Mouse (Mus musculus) limb, embryonic 14.5 days (tissue): ENCODE measurements at regions not wholly inside any gene's neighbourhood (a gene's known extent, or its start where the extent isn't known, plus 50 kb on each side); places are given as distances from the start of the nearest gene placed in this dataset.

Experiments
- ATAC-seq: fragments of 200-750 bp; cut with Nextera tagmentation; 2 replicates; pipeline ENCODE4 v1.8.0; 2017; ENCODE audit warnings: low read depth, moderate number of reproducible peaks, moderate TSS enrichment; ENCODE audit not compliant: low FRiP score
- DNase-seq: peaks from one replicate; pipeline ENCODE4 v3.0.0-alpha.2; 2015; ENCODE audit warnings: low spot score
- H3K27ac ChIP-seq: fragments of 300-500 bp; sonication (generic); replicated peaks from 2 replicates; pipeline ENCODE4 v1.5.1; 2014; ENCODE audit warnings: low read depth, mild to moderate bottlenecking, low read length, moderate library complexity, mixed read lengths
- H3K27me3 ChIP-seq: fragments of 300-500 bp; sonication (generic); 2 replicates; pipeline ENCODE4 v1.6.1; 2014; ENCODE audit warnings: low read length, mixed read lengths; ENCODE audit not compliant: control insufficient read depth, insufficient read depth
- H3K36me3 ChIP-seq: fragments of 300-500 bp; sonication (generic); 2 replicates; pipeline ENCODE4 v1.6.1; 2014; ENCODE audit warnings: mild to moderate bottlenecking, low read length, moderate library complexity, mixed read lengths; ENCODE audit not compliant: control insufficient read depth, insufficient read depth
- H3K4me1 ChIP-seq: fragments of 300-500 bp; sonication (generic); 2 replicates; pipeline ENCODE4 v1.6.1; 2014; ENCODE audit warnings: antibody characterized with exemption, low read length, mixed read lengths; ENCODE audit not compliant: control insufficient read depth, insufficient read depth
- H3K4me2 ChIP-seq: fragments of 300-500 bp; sonication (generic); replicated peaks from 2 replicates; pipeline ENCODE4 v1.6.1; 2014; ENCODE audit warnings: low read depth, mild to moderate bottlenecking, low read length, moderate library complexity; ENCODE audit not compliant: severe bottlenecking
- H3K4me3 ChIP-seq: fragments of 300-500 bp; sonication (generic); replicated peaks from 2 replicates; pipeline ENCODE4 v1.5.1; 2014; ENCODE audit warnings: low read length
- H3K9ac ChIP-seq: fragments of 300-500 bp; sonication (generic); 2 replicates; pipeline ENCODE4 v1.6.1; 2014; ENCODE audit warnings: mild to moderate bottlenecking, low read depth, low read length, moderate library complexity; ENCODE audit not compliant: severe bottlenecking
- H3K9me3 ChIP-seq: fragments of 300-500 bp; sonication (generic); 2 replicates; pipeline ENCODE4 v1.6.1; 2016; ENCODE audit warnings: low read length; ENCODE audit not compliant: control insufficient read depth
- POLR2A ChIP-seq: fragments of 200-500 bp; IDR thresholded peaks from 2 replicates; pipeline ENCODE4 v1.8.0; 2012; ENCODE audit warnings: inconsistent platforms, mild to moderate bottlenecking, moderate library complexity, borderline replicate concordance; ENCODE audit not compliant: insufficient read depth, insufficient read length; ENCODE audit errors: extremely low read depth
- WGBS: fragments of 180-500 bp; shearing (Covaris S2); extraction: QIAGEN DNeasy Blood & Tissue Kit; methylation state at CpG from one replicate; pipeline ENCODE4 v1.1.7; 2014; 5-methylcytosine and 5-hydroxymethylcytosine counted together

- 88% methylated on average over 2 of the region's 2 CpGs for WGBS
- H3K4me3 ChIP-seq = no peak overlapping the region
- no peak for TF ChIP-seq POLR2A
- no peaks in the 10 kb centered on the region for H3K9me3 ChIP-seq
- H3K27ac ChIP-seq = no peak overlapping the region
- H3K4me2 ChIP-seq = no peak overlapping the region
- DNase-seq (no peak), ATAC-seq (no peak)
- H3K4me1 ChIP-seq = no peaks in the 10 kb centered on the region
- no peaks in the 10 kb centered on the region for H3K27me3 ChIP-seq
- H3K36me3 ChIP-seq = no peaks in the 10 kb centered on the region
- no peak overlapping the region for H3K9ac ChIP-seq
Observed at GRCm38 (mm10) chr7:70178006-70178405, 188.5 kb downstream of the Nr2f2 start.

GRCm38 (mm10) chr7:70176686-70177259 is 189.8 kb downstream of the Nr2f2 start:
- Histone ChIP-seq H3K27me3 (no peaks in the 10 kb centered on the region), H3K36me3 (no peaks in the 10 kb centered on the region), H3K9me3 (no peaks in the 10 kb centered on the region), H3K27ac (no peak overlapping the region), H3K9ac (no peak overlapping the region), H3K4me2 (no peak overlapping the region), H3K4me1 (no peaks in the 10 kb centered on the region), H3K4me3 (no peak overlapping the region)
- ATAC-seq (no peak), DNase-seq (no peak)
- no peak for TF ChIP-seq POLR2A
- 85% methylated on average over 16 of the region's 16 CpGs for WGBS

GRCm38 (mm10) chr7:70176086-70176485 is 190.4 kb downstream of the Nr2f2 start:
- 56% methylated on average over 7 of the region's 7 CpGs for WGBS
- no peak overlapping the region for H3K9ac ChIP-seq
- no peak overlapping the region for H3K4me3 ChIP-seq
- H3K9me3 ChIP-seq = no peaks in the 10 kb centered on the region
- no peak overlapping the region for H3K4me2 ChIP-seq
- no peaks in the 10 kb centered on the region for H3K36me3 ChIP-seq
- TF ChIP-seq POLR2A = no peak
- no peaks in the 10 kb centered on the region for H3K27me3 ChIP-seq
- no peak overlapping the region for H3K27ac ChIP-seq
- ATAC-seq (no peak), DNase-seq (no peak)
- no peaks in the 10 kb centered on the region for H3K4me1 ChIP-seq

GRCm38 (mm10) chr7:70172431-70172830 is 194.1 kb downstream of the Nr2f2 start:
- H3K4me1 ChIP-seq = no peaks in the 10 kb centered on the region
- H3K27ac ChIP-seq = no peak overlapping the region
- no peak overlapping the region for H3K9ac ChIP-seq
- H3K4me2 ChIP-seq = no peak overlapping the region
- 72% methylated on average over 7 of the region's 7 CpGs for WGBS
- no peak for ATAC-seq
- no peak for TF ChIP-seq POLR2A
- H3K27me3 ChIP-seq = no peaks in the 10 kb centered on the region
- no peaks in the 10 kb centered on the region for H3K36me3 ChIP-seq
- no peak for DNase-seq
- no peaks in the 10 kb centered on the region for H3K9me3 ChIP-seq
- no peak overlapping the region for H3K4me3 ChIP-seq

- no peak for TF ChIP-seq POLR2A
- Histone ChIP-seq H3K4me2 (no peak overlapping the region), H3K4me3 (no peak overlapping the region), H3K27ac (no peak overlapping the region), H3K9ac (no peak overlapping the region), H3K4me1 (no peaks in the 10 kb centered on the region), H3K27me3 (no peaks in the 10 kb centered on the region), H3K9me3 (no peaks in the 10 kb centered on the region), H3K36me3 (no peaks in the 10 kb centered on the region)
- ATAC-seq (no peak), DNase-seq (no peak)
- 76% methylated on average over 4 of the region's 4 CpGs for WGBS
Observed at GRCm38 (mm10) chr7:70171456-70171855, 195.1 kb downstream of the Nr2f2 start.

GRCm38 (mm10) chr7:70168080-70168479 is 198.5 kb downstream of the Nr2f2 start:
- WGBS = 53% methylated on average over 4 of the region's 4 CpGs
- Histone ChIP-seq H3K36me3 (no peaks in the 10 kb centered on the region), H3K4me1 (no peaks in the 10 kb centered on the region), H3K27me3 (no peaks in the 10 kb centered on the region), H3K27ac (no peak overlapping the region), H3K4me2 (no peak overlapping the region), H3K4me3 (no peak overlapping the region), H3K9ac (no peak overlapping the region), H3K9me3 (no peaks in the 10 kb centered on the region)
- no peak for TF ChIP-seq POLR2A
- ATAC-seq = no peak
- DNase-seq = no peak
